Mouse (Mus musculus): ENCODE data around the gene Fig4. TPM values are rescaled to one million over a fixed set of nuclear protein-coding genes. Genes with fewer than 3 reads are reported as not detected.

Fig4 gene
- polyA plus RNA-seq (2017; shearing (Covaris generic)): 10 to 100 TPM; 11.7 to 12.2 TPM

GRCm38 (mm10) chr10:41302689-41303431 lies at the start of gene Fig4:
Gene Fig4, minus strand, starts transcription at chr10:41303260.
- peak; percentile 92 for ATAC-seq

GRCm38 (mm10) chr10:41341346-41341745 lies 38.3 kb upstream of the Fig4 start:
- no peak for ATAC-seq

GRCm38 (mm10) chr10:41332533-41333043 lies 29.5 kb upstream of the Fig4 start:
- no peak for ATAC-seq

GRCm38 (mm10) chr10:41315866-41316265 lies 12.8 kb upstream of the Fig4 start:
- ATAC-seq: no peak

GRCm38 (mm10) chr10:41308205-41308604 lies 5.1 kb upstream of the Fig4 start:
- ATAC-seq: no peak

- ATAC-seq: no peak
Measured at GRCm38 (mm10) chr10:41304961-41305455, 1.9 kb upstream of the Fig4 start.

- ATAC-seq: peak; percentile 83
Measured at GRCm38 (mm10) chr10:41303639-41304444, 782 bp upstream of the Fig4 start, which contains the start of gene Ak9. Gene Ak9, plus strand, starts transcription at chr10:41303980.

GRCm38 (mm10) chr10:41300161-41300560 lies 2.9 kb downstream of the Fig4 start:
- no peak for ATAC-seq

- ATAC-seq: no peak
Measured at GRCm38 (mm10) chr10:41295145-41295544, 7.9 kb downstream of the Fig4 start.

GRCm38 (mm10) chr10:41294734-41295133 lies 8.3 kb downstream of the Fig4 start:
- ATAC-seq: no peak

- ATAC-seq: no peak
Measured at GRCm38 (mm10) chr10:41293019-41293418, 10.0 kb downstream of the Fig4 start.

- ATAC-seq: no peak
Measured at GRCm38 (mm10) chr10:41291021-41291420, 12.0 kb downstream of the Fig4 start.

GRCm38 (mm10) chr10:41288771-41289415 lies 14.2 kb downstream of the Fig4 start:
- ATAC-seq: peak; percentile 89

- peak; percentile 76 for ATAC-seq
Measured at GRCm38 (mm10) chr10:41288074-41288473, 15.0 kb downstream of the Fig4 start.

GRCm38 (mm10) chr10:41287618-41288017 lies 15.4 kb downstream of the Fig4 start:
- ATAC-seq: no peak

- no peak for ATAC-seq
Measured at GRCm38 (mm10) chr10:41282086-41282485, 21.0 kb downstream of the Fig4 start.

- ATAC-seq: no peak
Measured at GRCm38 (mm10) chr10:41280796-41281195, 22.3 kb downstream of the Fig4 start.

GRCm38 (mm10) chr10:41280177-41280576 lies 22.9 kb downstream of the Fig4 start:
- no peak for ATAC-seq

GRCm38 (mm10) chr10:41278808-41279207 lies 24.3 kb downstream of the Fig4 start:
- ATAC-seq: no peak

- ATAC-seq: no peak
Measured at GRCm38 (mm10) chr10:41274871-41275270, 28.2 kb downstream of the Fig4 start.

GRCm38 (mm10) chr10:41271860-41272259 lies 31.2 kb downstream of the Fig4 start:
- ATAC-seq: no peak

GRCm38 (mm10) chr10:41261889-41262288 lies 41.2 kb downstream of the Fig4 start:
- no peak for ATAC-seq

GRCm38 (mm10) chr10:41261218-41261617 lies 41.8 kb downstream of the Fig4 start:
- ATAC-seq: no peak
